Mouse (Mus musculus): Measurements from ENCODE around the gene Stx12. TPM values are rescaled to one million over a fixed set of nuclear protein-coding genes. Genes with fewer than 3 reads are reported as not detected.

Stx12 gene
- polyA plus RNA-seq, 1 experiment from 2014 or later: 174 TPM

GRCm38 (mm10) chr4:132842281-132842906 is 41.9 kb downstream of the Stx12 start:
- no peaks in the 10 kb centered on the region for H3K9me3 ChIP-seq (replicated peaks; ENCODE audit: control insufficient read depth, low read length, poor library complexity, severe bottlenecking)
- H3K27ac ChIP-seq (ENCODE audit: low read length): peak overlapping the region; percentile 78
- H3K4me3 ChIP-seq (ENCODE audit: low read depth, low read length): peak overlapping the region; percentile 72
- H3K27me3 ChIP-seq (ENCODE audit: control insufficient read depth, insufficient read depth, low read depth, low read length): no peaks in the 10 kb centered on the region
- H3K4me2 ChIP-seq (ENCODE audit: low read length): peak overlapping the region; percentile 75
- H3K4me1 ChIP-seq (ENCODE audit: control insufficient read depth, insufficient read depth, low read length): peaks cover 11% of the 10 kb centered on the region
- H3K36me3 ChIP-seq (ENCODE audit: control insufficient read depth, insufficient read depth, low read length): peaks cover 12% of the 10 kb centered on the region
- peak; percentile 61 for ATAC-seq
- under 1% methylated on average over 30 of the region's 30 CpGs for WGBS
- peak overlapping the region; percentile 88 for H3K9ac ChIP-seq (ENCODE audit: low read depth, low read length)

DNA sequence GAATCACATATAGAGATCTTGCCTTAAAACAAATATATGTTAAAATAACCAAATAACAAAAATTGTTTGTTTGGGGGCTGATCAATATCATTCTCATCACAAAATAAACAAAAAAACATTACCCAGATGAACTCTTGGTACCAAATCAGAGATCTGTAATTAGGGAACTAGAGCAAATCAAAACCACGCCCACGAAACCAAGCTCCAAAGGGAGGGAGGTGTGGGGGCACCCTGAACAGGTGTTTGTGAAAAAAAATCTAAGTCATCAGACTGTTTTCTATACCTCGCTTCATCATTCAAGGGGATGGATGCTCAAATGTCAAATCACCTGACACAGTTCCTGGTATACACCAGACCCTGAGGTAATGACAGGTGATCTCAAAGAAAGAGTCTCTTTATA is 42.8 kb downstream of the Stx12 start:
- WGBS: 84% methylated on average over 3 of the region's 3 CpGs
- H3K4me3 ChIP-seq (ENCODE audit: low read depth, low read length): peak overlapping the region; percentile 72
- H3K9me3 ChIP-seq (replicated peaks; ENCODE audit: control insufficient read depth, low read length, poor library complexity, severe bottlenecking): no peaks in the 10 kb centered on the region
- peaks cover 11% of the 10 kb centered on the region for H3K4me1 ChIP-seq (ENCODE audit: control insufficient read depth, insufficient read depth, low read length)
- no peak overlapping the region for H3K27ac ChIP-seq (ENCODE audit: low read length)
- H3K36me3 ChIP-seq (ENCODE audit: control insufficient read depth, insufficient read depth, low read length): peaks cover 12% of the 10 kb centered on the region
- peak overlapping the region; percentile 75 for H3K4me2 ChIP-seq (ENCODE audit: low read length)
- no peaks in the 10 kb centered on the region for H3K27me3 ChIP-seq (ENCODE audit: control insufficient read depth, insufficient read depth, low read depth, low read length)
- H3K9ac ChIP-seq (ENCODE audit: low read depth, low read length): peak overlapping the region; percentile 88
- ATAC-seq: no peak

GRCm38 (mm10) chr4:132823614-132824366 is 60.5 kb downstream of the Stx12 start:
- H3K4me1 ChIP-seq (ENCODE audit: control insufficient read depth, insufficient read depth, low read length): no peaks in the 10 kb centered on the region
- no peak overlapping the region for H3K4me2 ChIP-seq (ENCODE audit: low read length)
- H3K4me3 ChIP-seq (ENCODE audit: low read depth, low read length): no peak overlapping the region
- peaks cover 27% of the 10 kb centered on the region for H3K36me3 ChIP-seq (ENCODE audit: control insufficient read depth, insufficient read depth, low read length)
- 77% methylated on average over 8 of the region's 8 CpGs for WGBS
- H3K9me3 ChIP-seq (replicated peaks; ENCODE audit: control insufficient read depth, low read length, poor library complexity, severe bottlenecking): peaks cover 6% of the 10 kb centered on the region; the same call in 1 of the 2 replicates
- no peaks in the 10 kb centered on the region for H3K27me3 ChIP-seq (ENCODE audit: control insufficient read depth, insufficient read depth, low read depth, low read length)
- no peak for ATAC-seq
- no peak overlapping the region for H3K9ac ChIP-seq (ENCODE audit: low read depth, low read length)
- H3K27ac ChIP-seq (ENCODE audit: low read length): no peak overlapping the region

GRCm38 (mm10) chr4:132818442-132818841 is 65.9 kb downstream of the Stx12 start:
- no peak for ATAC-seq
- H3K9ac ChIP-seq (ENCODE audit: low read depth, low read length): no peak overlapping the region
- H3K36me3 ChIP-seq (ENCODE audit: control insufficient read depth, insufficient read depth, low read length): no peaks in the 10 kb centered on the region
- 56% methylated on average over 2 of the region's 2 CpGs for WGBS
- no peak overlapping the region for H3K27ac ChIP-seq (ENCODE audit: low read length)
- H3K9me3 ChIP-seq (replicated peaks; ENCODE audit: control insufficient read depth, low read length, poor library complexity, severe bottlenecking): peaks cover 6% of the 10 kb centered on the region; the same call in 1 of the 2 replicates
- no peaks in the 10 kb centered on the region for H3K4me1 ChIP-seq (ENCODE audit: control insufficient read depth, insufficient read depth, low read length)
- no peak overlapping the region for H3K4me3 ChIP-seq (ENCODE audit: low read depth, low read length)
- H3K27me3 ChIP-seq (ENCODE audit: control insufficient read depth, insufficient read depth, low read depth, low read length): no peaks in the 10 kb centered on the region
- no peak overlapping the region for H3K4me2 ChIP-seq (ENCODE audit: low read length)

GRCm38 (mm10) chr4:132816855-132817254 is 67.5 kb downstream of the Stx12 start:
- no peak for ATAC-seq
- Histone ChIP-seq H3K36me3 (ENCODE audit: control insufficient read depth, insufficient read depth, low read length) (no peaks in the 10 kb centered on the region), H3K9ac (ENCODE audit: low read depth, low read length) (no peak overlapping the region), H3K4me1 (ENCODE audit: control insufficient read depth, insufficient read depth, low read length) (no peaks in the 10 kb centered on the region), H3K9me3 (replicated peaks; ENCODE audit: control insufficient read depth, low read length, poor library complexity, severe bottlenecking) (peaks cover 6% of the 10 kb centered on the region; the same call in 1 of the 2 replicates), H3K27ac (ENCODE audit: low read length) (no peak overlapping the region), H3K27me3 (ENCODE audit: control insufficient read depth, insufficient read depth, low read depth, low read length) (no peaks in the 10 kb centered on the region), H3K4me2 (ENCODE audit: low read length) (no peak overlapping the region), H3K4me3 (ENCODE audit: low read depth, low read length) (no peak overlapping the region)
- WGBS: 64% methylated on average over 2 of the region's 2 CpGs

DNA sequence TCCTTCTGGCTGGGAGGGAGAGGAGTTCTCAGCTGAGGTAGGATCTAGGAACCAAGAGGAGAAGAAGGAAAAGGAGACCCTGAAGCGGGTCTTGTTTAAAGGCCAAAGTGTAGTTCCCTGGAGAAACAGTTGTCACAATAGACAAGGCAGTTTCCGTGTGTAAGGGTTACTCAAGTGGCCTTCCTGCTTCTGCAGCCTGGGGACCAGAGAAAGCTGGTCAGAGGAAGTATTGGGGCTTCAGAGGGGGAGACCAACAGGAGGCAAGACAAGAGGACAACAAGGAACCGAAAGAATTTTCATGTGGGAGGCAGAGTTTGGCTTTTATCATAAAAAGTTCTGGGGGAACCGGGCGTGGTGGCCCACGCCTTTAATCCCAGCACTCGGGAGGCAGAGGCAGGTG is 67.9 kb downstream of the Stx12 start:
- no peaks in the 10 kb centered on the region for H3K4me1 ChIP-seq (ENCODE audit: control insufficient read depth, insufficient read depth, low read length)
- H3K36me3 ChIP-seq (ENCODE audit: control insufficient read depth, insufficient read depth, low read length): no peaks in the 10 kb centered on the region
- no peak overlapping the region for H3K9ac ChIP-seq (ENCODE audit: low read depth, low read length)
- no peak overlapping the region for H3K4me2 ChIP-seq (ENCODE audit: low read length)
- peaks cover 5% of the 10 kb centered on the region; the same call in 1 of the 2 replicates for H3K9me3 ChIP-seq (replicated peaks; ENCODE audit: control insufficient read depth, low read length, poor library complexity, severe bottlenecking)
- no peaks in the 10 kb centered on the region for H3K27me3 ChIP-seq (ENCODE audit: control insufficient read depth, insufficient read depth, low read depth, low read length)
- H3K4me3 ChIP-seq (ENCODE audit: low read depth, low read length): no peak overlapping the region
- no peak overlapping the region for H3K27ac ChIP-seq (ENCODE audit: low read length)
- ATAC-seq: no peak
- whole genome bisulfite sequencing: 87% methylated on average over 6 of the region's 7 CpGs

- Histone ChIP-seq H3K4me3 (ENCODE audit: low read depth, low read length) (no peak overlapping the region), H3K9ac (ENCODE audit: low read depth, low read length) (no peak overlapping the region), H3K4me1 (ENCODE audit: control insufficient read depth, insufficient read depth, low read length) (no peaks in the 10 kb centered on the region), H3K27ac (ENCODE audit: low read length) (no peak overlapping the region), H3K27me3 (ENCODE audit: control insufficient read depth, insufficient read depth, low read depth, low read length) (no peaks in the 10 kb centered on the region), H3K9me3 (replicated peaks; ENCODE audit: control insufficient read depth, low read length, poor library complexity, severe bottlenecking) (no peaks in the 10 kb centered on the region), H3K36me3 (ENCODE audit: control insufficient read depth, insufficient read depth, low read length) (no peaks in the 10 kb centered on the region), H3K4me2 (ENCODE audit: low read length) (no peak overlapping the region)
- WGBS: 96% methylated on average over 5 of the region's 5 CpGs
- no peak for ATAC-seq
Measured at GRCm38 (mm10) chr4:132809621-132810020, 74.7 kb downstream of the Stx12 start.

DNA sequence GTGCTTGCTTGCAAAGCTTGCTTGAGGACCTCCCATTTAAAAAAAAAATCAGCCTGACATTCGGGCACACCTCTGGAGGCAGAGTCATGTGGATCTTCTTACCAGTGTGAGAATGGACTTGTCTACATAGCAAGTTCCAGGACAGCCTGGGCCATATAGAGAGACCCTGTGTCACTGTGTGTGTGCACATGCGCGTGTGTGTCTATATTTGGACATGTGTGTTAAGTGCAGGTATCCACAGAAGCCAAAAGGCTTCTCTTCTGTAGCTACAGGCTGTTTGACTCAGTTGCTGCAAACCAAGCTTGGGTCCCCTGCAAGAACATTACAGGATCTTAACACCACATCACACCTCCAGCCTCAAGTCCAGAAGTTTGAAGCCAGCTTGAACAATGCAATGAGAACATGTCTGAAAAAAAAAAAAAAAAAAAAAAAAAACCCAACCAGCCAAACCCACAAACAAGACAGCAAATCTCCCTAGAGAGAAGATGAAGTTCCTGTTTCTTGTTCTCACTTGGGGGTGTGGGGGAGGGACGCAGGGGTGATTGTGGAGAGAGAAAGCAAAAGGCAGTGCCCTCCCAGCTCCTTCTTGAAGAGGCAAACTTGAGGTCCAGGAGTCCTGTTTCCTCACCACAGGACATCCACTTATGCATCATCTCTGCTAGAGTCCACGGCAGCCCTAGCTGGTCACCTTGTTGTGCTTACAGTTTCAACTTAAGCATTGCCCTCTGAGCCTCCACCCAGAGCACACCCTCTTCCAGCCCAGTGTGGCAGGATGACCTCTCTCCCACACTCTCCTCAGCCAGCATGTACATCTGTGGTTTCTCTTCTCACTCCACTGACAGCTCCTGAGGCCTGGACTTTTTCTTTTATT is 76.3 kb downstream of the Stx12 start:
- ATAC-seq: no peak
- Histone ChIP-seq H3K9ac (ENCODE audit: low read depth, low read length) (no peak overlapping the region), H3K9me3 (replicated peaks; ENCODE audit: control insufficient read depth, low read length, poor library complexity, severe bottlenecking) (no peaks in the 10 kb centered on the region), H3K4me3 (ENCODE audit: low read depth, low read length) (no peak overlapping the region), H3K36me3 (ENCODE audit: control insufficient read depth, insufficient read depth, low read length) (no peaks in the 10 kb centered on the region), H3K27me3 (ENCODE audit: control insufficient read depth, insufficient read depth, low read depth, low read length) (no peaks in the 10 kb centered on the region), H3K4me2 (ENCODE audit: low read length) (no peak overlapping the region), H3K27ac (ENCODE audit: low read length) (no peak overlapping the region), H3K4me1 (ENCODE audit: control insufficient read depth, insufficient read depth, low read length) (no peaks in the 10 kb centered on the region)
- 81% methylated on average over 5 of the region's 5 CpGs for WGBS

All from midbrain, embryonic 16.5 days (tissue).